Mouse (Mus musculus) testis, adult 2 months (tissue): ENCODE measurements around the gene Fyn.

Experiments
- CTCF ChIP-seq: fragments of 200-500 bp; IDR thresholded peaks from 2 replicates; pipeline ENCODE4 v1.5.1; 2012; ENCODE audit warnings: low read depth, mild to moderate bottlenecking, inconsistent platforms, low read length, moderate library complexity; ENCODE audit not compliant: control insufficient read depth, insufficient read depth, insufficient replicate concordance
- POLR2A ChIP-seq: fragments of 200-500 bp; IDR thresholded peaks from 2 replicates; pipeline ENCODE4 v1.6.1; 2012; ENCODE audit warnings: low read depth, mild to moderate bottlenecking, inconsistent platforms, low read length, moderate library complexity; ENCODE audit not compliant: control insufficient read depth

DNA sequence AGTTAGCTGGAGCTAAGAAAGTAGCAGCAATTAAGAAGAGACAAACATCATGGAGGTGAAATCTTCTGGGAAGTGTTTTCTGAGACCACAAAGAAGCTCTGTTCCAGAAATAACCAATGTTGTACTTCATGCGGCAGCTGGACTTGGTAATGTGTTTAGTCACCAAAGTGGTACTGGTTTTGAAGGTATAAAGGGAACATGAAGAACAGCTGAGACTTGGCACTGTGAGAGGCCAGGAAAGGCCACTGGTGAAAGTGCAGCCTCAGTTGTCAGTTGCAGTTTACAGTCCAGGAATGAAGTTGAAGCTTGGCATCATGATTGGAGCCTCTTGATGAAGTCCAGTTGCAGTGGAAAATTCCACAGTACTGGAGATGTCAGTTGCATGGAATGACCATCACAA lies 237.8 kb downstream of the Fyn start:
- no peak for TF ChIP-seq CTCF
- TF ChIP-seq POLR2A: no peak
